Mouse (Mus musculus) hindbrain, embryonic 16.5 days (tissue): Measurements from ENCODE around the gene Zfp956. TPM values are rescaled to one million over a fixed set of nuclear protein-coding genes. Genes with fewer than 3 reads are reported as not detected.

Experiments
- ATAC-seq: fragments of 200-750 bp; cut with Nextera tagmentation; 2 replicates; pipeline ENCODE4 v1.8.0; 2017; ENCODE audit warnings: moderate TSS enrichment, moderate library complexity
- H3K27ac ChIP-seq: fragments of 300-500 bp; sonication (generic); 2 replicates; pipeline ENCODE4 v1.5.1; 2014; ENCODE audit warnings: low read depth, mild to moderate bottlenecking, control low read depth, low read length, moderate library complexity
- H3K27me3 ChIP-seq: fragments of 300-500 bp; sonication (generic); replicated peaks from 2 replicates; pipeline ENCODE4 v1.6.1; 2014; ENCODE audit warnings: low read length; ENCODE audit not compliant: control insufficient read depth, insufficient read depth
- H3K36me3 ChIP-seq: fragments of 300-500 bp; sonication (generic); 2 replicates; pipeline ENCODE4 v1.6.1; 2014; ENCODE audit warnings: mild to moderate bottlenecking, low read length, moderate library complexity, mixed read lengths; ENCODE audit not compliant: control insufficient read depth, insufficient read depth
- H3K4me1 ChIP-seq: fragments of 300-500 bp; sonication (generic); 2 replicates; pipeline ENCODE4 v1.6.1; 2014; ENCODE audit warnings: low read depth, low read length; ENCODE audit not compliant: control insufficient read depth, insufficient read depth
- H3K4me2 ChIP-seq: fragments of 300-500 bp; sonication (generic); 2 replicates; pipeline ENCODE4 v1.6.1; 2014; ENCODE audit warnings: mild to moderate bottlenecking, low read length, control low read depth, moderate library complexity
- H3K4me3 ChIP-seq: fragments of 300-500 bp; sonication (generic); 2 replicates; pipeline ENCODE4 v1.5.1; 2014; ENCODE audit warnings: mild to moderate bottlenecking, low read length, control low read depth, moderate library complexity
- H3K9ac ChIP-seq: fragments of 300-500 bp; sonication (generic); 2 replicates; pipeline ENCODE4 v1.6.1; 2014; ENCODE audit warnings: low read depth, mild to moderate bottlenecking, control low read depth, low read length, moderate library complexity
- H3K9me3 ChIP-seq: fragments of 300-500 bp; sonication (generic); 2 replicates; pipeline ENCODE4 v1.6.1; 2014; ENCODE audit warnings: mild to moderate bottlenecking, low read length, moderate library complexity; ENCODE audit not compliant: control insufficient read depth
- WGBS: fragments of 180-500 bp; shearing (Covaris S2); extraction: QIAGEN DNeasy Blood & Tissue Kit; methylation state at CpG from one replicate; pipeline ENCODE4 v1.1.7; 2014; 5-methylcytosine and 5-hydroxymethylcytosine counted together
- polyA plus RNA-seq: library from polyadenylated mRNA; unstranded; fragments of >200 nt; fragmentation: Nextera tagmentation; extraction: Ambion mirVana; gene quantifications from 2 replicates; pipeline ENCODE4 v1.2.1, GENCODE M21; 2015

Zfp956 gene
- polyA plus RNA-seq, 1 experiment from 2014 or later, result 24.1 TPM

- Histone ChIP-seq H3K27ac (no peak overlapping the region), H3K9me3 (no peaks in the 10 kb centered on the region), H3K9ac (no peak overlapping the region), H3K36me3 (no peaks in the 10 kb centered on the region), H3K4me1 (peaks cover 13% of the 10 kb centered on the region), H3K4me3 (no peak overlapping the region), H3K4me2 (no peak overlapping the region), H3K27me3 (no peaks in the 10 kb centered on the region)
- no peak for ATAC-seq
- 83% methylated on average over 3 of the region's 3 CpGs for WGBS
These were observed 34.4 kb upstream of the Zfp956 start for GRCm38 (mm10) chr6:47918768-47919274.

GRCm38 (mm10) chr6:47919646-47920446 is 33.3 kb upstream of the Zfp956 start:
- 28% methylated on average over 11 of the region's 11 CpGs for WGBS
- ATAC-seq, result peak; percentile 56; the same call in 1 of the 2 replicates

GRCm38 (mm10) chr6:47920447-47921340 is 32.5 kb upstream of the Zfp956 start, which contains the start of gene Zfp212:
Zfp212 (plus strand) TSS chr6:47920476.
- peak within 1 kb of the TSS; percentile 87 for H3K9ac ChIP-seq
- no peaks in the 10 kb centered on the region for H3K36me3 ChIP-seq
- peak; percentile 96 for ATAC-seq
- H3K4me3 ChIP-seq, result peak within 1 kb of the TSS; percentile 82
- H3K27me3 ChIP-seq, result no peaks in the 10 kb centered on the region
- H3K4me2 ChIP-seq, result peak within 1 kb of the TSS; percentile 90
- under 1% methylated on average over 56 of the region's 67 CpGs for WGBS
- H3K9me3 ChIP-seq, result no peaks in the 10 kb centered on the region
- H3K4me1 ChIP-seq, result peaks cover 13% of the 10 kb centered on the region
- H3K27ac ChIP-seq, result peak within 1 kb of the TSS; percentile 93

More at GRCm38 (mm10) chr6:47919646-47920446, 33.3 kb upstream of the Zfp956 start:
- Histone ChIP-seq H3K27me3 (no peaks in the 10 kb centered on the region), H3K9ac (peak overlapping the region; percentile 87), H3K4me3 (peak overlapping the region; percentile 82), H3K9me3 (no peaks in the 10 kb centered on the region), H3K36me3 (no peaks in the 10 kb centered on the region), H3K4me2 (peak overlapping the region; percentile 58), H3K27ac (peak overlapping the region; percentile 93), H3K4me1 (peaks cover 13% of the 10 kb centered on the region)

- Histone ChIP-seq H3K4me1 (peaks cover 6% of the 10 kb centered on the region), H3K27ac (no peak overlapping the region), H3K9ac (no peak overlapping the region; the same call in 1 of the 2 replicates), H3K4me2 (peak overlapping the region; percentile 82), H3K4me3 (peak overlapping the region; percentile 47), H3K9me3 (no peaks in the 10 kb centered on the region), H3K36me3 (no peaks in the 10 kb centered on the region), H3K27me3 (no peaks in the 10 kb centered on the region)
- 0 out of 2 replicates have a peak, but pooled peaks have one; percentile 34 for ATAC-seq
- WGBS, result 54% methylated on average over 12 of the region's 12 CpGs
These were observed 10.7 kb upstream of the Zfp956 start for GRCm38 (mm10) chr6:47942461-47942860.

GRCm38 (mm10) chr6:47943021-47943691 is 10.0 kb upstream of the Zfp956 start:
- no peaks in the 10 kb centered on the region for H3K9me3 ChIP-seq
- 6% methylated on average over 64 of the region's 64 CpGs for WGBS
- H3K4me2 ChIP-seq, result peak overlapping the region; percentile 82
- H3K4me1 ChIP-seq, result peaks cover 6% of the 10 kb centered on the region
- peak overlapping the region; percentile 69 for H3K9ac ChIP-seq
- peak overlapping the region; percentile 47 for H3K4me3 ChIP-seq
- no peak overlapping the region for H3K27ac ChIP-seq
- ATAC-seq, result peak; percentile 91
- H3K27me3 ChIP-seq, result no peaks in the 10 kb centered on the region
- H3K36me3 ChIP-seq, result no peaks in the 10 kb centered on the region

DNA sequence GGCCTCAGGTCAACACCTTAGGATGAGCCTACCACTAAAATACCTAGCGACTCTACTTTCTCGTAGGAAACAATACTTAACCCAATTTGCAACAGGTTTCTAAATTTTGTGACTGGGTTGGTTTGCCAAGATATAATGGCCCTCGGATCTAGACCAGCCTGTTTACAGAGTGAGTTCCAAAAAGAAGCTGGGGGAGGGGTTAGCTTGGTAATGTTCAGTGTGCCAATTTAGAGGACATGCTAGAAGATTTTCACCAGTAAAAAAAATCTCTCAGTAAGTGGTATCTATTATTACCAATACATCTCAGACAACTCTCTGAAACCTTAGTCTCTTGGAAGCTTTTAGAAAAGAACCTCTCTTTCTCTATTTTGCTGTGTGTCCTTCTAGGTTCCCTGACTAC is 9.5 kb upstream of the Zfp956 start:
- 80% methylated on average over 3 of the region's 3 CpGs for WGBS
- H3K9me3 ChIP-seq, result no peaks in the 10 kb centered on the region
- H3K27me3 ChIP-seq, result no peaks in the 10 kb centered on the region
- H3K4me1 ChIP-seq, result peaks cover 6% of the 10 kb centered on the region
- no peaks in the 10 kb centered on the region for H3K36me3 ChIP-seq
- peak overlapping the region; percentile 82 for H3K4me2 ChIP-seq
- no peak for ATAC-seq
- no peak overlapping the region; the same call in 1 of the 2 replicates for H3K4me3 ChIP-seq
- no peak overlapping the region for H3K9ac ChIP-seq
- no peak overlapping the region for H3K27ac ChIP-seq

DNA sequence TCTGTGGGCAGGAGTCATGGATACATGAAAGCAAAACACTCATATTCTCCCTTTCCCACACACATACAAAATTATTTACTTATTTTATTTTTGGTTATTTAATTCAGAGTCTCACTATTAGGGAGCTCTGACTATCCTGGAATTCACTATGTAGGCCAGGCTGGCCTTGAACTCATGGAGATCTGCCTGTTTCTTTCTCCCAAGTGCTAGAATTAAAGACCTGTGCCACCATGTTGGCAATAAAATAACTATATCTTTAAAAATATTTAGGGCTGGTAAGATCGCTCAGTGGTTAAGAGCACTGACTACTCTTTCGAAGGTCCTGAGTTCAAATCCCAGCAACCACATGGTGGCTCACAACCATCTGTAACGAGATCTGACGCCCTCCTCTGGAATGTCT is 5.8 kb upstream of the Zfp956 start:
- no peaks in the 10 kb centered on the region for H3K27me3 ChIP-seq
- no peaks in the 10 kb centered on the region for H3K36me3 ChIP-seq
- H3K4me2 ChIP-seq, result no peak overlapping the region
- no peaks in the 10 kb centered on the region for H3K9me3 ChIP-seq
- H3K4me3 ChIP-seq, result no peak overlapping the region
- peaks cover 6% of the 10 kb centered on the region for H3K4me1 ChIP-seq
- ATAC-seq, result no peak
- no peak overlapping the region for H3K27ac ChIP-seq
- no peak overlapping the region for H3K9ac ChIP-seq
- 90% methylated on average over 4 of the region's 4 CpGs for WGBS

DNA sequence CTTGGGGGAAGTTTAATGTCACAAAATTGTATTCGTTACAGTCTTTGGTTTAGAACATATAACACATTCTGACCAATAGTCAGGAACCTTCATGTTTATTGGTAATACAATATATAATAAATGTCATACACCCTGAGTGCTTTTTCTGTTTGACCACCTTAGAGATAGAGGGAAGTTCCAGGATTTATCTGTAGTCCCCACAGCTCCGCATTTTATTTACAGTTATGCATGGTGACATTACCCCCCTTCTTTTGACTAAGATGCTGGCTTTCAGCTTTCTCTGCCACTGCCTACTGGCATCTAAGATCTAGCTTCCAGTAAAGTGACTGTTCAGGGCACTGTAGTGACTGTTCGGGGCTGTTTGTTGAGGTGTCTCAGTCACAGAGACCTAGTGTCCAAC is 1.2 kb downstream of the Zfp956 start:
- Histone ChIP-seq H3K9ac (no peak overlapping the region), H3K27ac (no peak overlapping the region), H3K4me2 (peak overlapping the region; percentile 64), H3K9me3 (no peaks in the 10 kb centered on the region), H3K4me3 (peak overlapping the region; percentile 56), H3K36me3 (peaks cover 14% of the 10 kb centered on the region; the same call in 1 of the 2 replicates), H3K4me1 (peaks cover 16% of the 10 kb centered on the region), H3K27me3 (no peaks in the 10 kb centered on the region)
- 95% methylated on average over 3 of the region's 3 CpGs for WGBS
- no peak for ATAC-seq
